15 mouse cellular contexts compared by ENCODE assay signal in genomic region chr3:138626230-138626629, GRCm38 (mm10).
DNase-seq lines count a peak whose midpoint lies in the region.
"Had no signal": no experiment of that assay in that cellular context is flagged by ENCODE, and none has a peak within 500 bp of the region (broad histone marks: within the 10 kb centered on the region; RNA-seq: fewer than 3 reads in every experiment).

No protein-coding gene starts in this region.

- peak; percentile 24 for DNase-seq in heart, adult 11 months
- DNase-seq in heart, adult 9 months (ENCODE audit: low spot score in 2 of 2), result no peak
- peak; percentile 23 for DNase-seq in right cerebral cortex, postnatal 25 days
- DNase-seq in right cerebral cortex, postnatal 14 days, result no peak
- DNase-seq in left cerebral cortex, postnatal 14 days (ENCODE audit: low spot score in 2 of 2), result peak; percentile 8 to 49
- DNase-seq in layer of hippocampus, postnatal 36 days, result no peak
- DNase-seq: adrenal gland, adult 2 months; adrenal gland, postnatal 25 days; cerebellum, adult 11 months; cerebellum, adult 9-10 months; cerebellum, postnatal 25 days; gastrocnemius, adult 2 months; gastrocnemius, postnatal 25 days; heart, postnatal 10 days; heart, postnatal 4 days had no signal

- intact Hi-C loops in left cerebral cortex, postnatal 14 days (cut with DNase I), result loop anchor here (10.0 kb wide), 1 partner anchor 279 kb away; no protein-coding TSS in a partner anchor

Comparison
In these comparisons a context has a peak if more than half of its experiments do, and no peak if none do; other contexts are left out.
1. DNase-seq: peak in heart, adult 11 months (single experiment), right cerebral cortex, postnatal 25 days (single experiment) and left cerebral cortex, postnatal 14 days (2 of 2); none in heart, adult 9 months (0 of 2), right cerebral cortex, postnatal 14 days (single experiment) and layer of hippocampus, postnatal 36 days (0 of 2).